Mouse (Mus musculus) small intestine, adult 2 months (tissue): ENCODE measurements around the gene Crnn.

Experiments used
- CTCF ChIP-seq: fragments of 200-500 bp; IDR thresholded peaks from 2 replicates; pipeline ENCODE4 v1.5.1; 2012; ENCODE audit warnings: low read depth, mild to moderate bottlenecking, control low read depth, inconsistent platforms, low read length, moderate library complexity, mixed read lengths; ENCODE audit not compliant: insufficient replicate concordance, insufficient read length; ENCODE audit errors: extremely low read depth
- POLR2A ChIP-seq: fragments of 200-500 bp; IDR thresholded peaks from 2 replicates; pipeline ENCODE4 v1.6.1; 2012; ENCODE audit warnings: low read depth, mild to moderate bottlenecking, control low read depth, inconsistent platforms, low read length, moderate library complexity

DNA sequence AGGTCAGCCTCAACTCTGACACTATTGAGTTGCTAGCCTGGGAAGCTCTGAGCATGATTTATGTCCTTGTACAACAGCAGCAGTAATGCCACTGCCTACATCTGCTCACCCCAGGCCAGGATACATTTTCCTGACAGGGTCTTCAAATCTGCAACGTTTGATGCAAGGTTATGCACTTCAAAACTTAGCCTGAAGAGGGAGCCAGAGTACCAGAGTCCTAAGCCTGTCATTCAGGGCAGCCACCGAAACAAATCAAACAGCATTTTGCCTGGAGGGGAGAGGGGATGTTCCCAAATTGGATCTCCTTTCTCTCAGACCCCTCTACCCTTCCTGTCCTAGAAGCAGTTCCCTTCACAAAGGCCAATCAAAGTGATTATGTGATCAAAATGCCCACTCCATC, 30.1 kb upstream of the Crnn start:
- TF ChIP-seq CTCF (peak; percentile 5; the same call in 1 of the 2 replicates), POLR2A (no peak)
